Mouse (Mus musculus) heart, adult 11 months (tissue): ENCODE results near the gene Hoxd4.
A peak's percentile ranks its signal among the peaks of the same experiment; 100 is the strongest.

Experiments used
- DNase-seq: peaks from one replicate; pipeline ENCODE4 v3.0.0; 2022

Hoxd4 gene

DNA sequence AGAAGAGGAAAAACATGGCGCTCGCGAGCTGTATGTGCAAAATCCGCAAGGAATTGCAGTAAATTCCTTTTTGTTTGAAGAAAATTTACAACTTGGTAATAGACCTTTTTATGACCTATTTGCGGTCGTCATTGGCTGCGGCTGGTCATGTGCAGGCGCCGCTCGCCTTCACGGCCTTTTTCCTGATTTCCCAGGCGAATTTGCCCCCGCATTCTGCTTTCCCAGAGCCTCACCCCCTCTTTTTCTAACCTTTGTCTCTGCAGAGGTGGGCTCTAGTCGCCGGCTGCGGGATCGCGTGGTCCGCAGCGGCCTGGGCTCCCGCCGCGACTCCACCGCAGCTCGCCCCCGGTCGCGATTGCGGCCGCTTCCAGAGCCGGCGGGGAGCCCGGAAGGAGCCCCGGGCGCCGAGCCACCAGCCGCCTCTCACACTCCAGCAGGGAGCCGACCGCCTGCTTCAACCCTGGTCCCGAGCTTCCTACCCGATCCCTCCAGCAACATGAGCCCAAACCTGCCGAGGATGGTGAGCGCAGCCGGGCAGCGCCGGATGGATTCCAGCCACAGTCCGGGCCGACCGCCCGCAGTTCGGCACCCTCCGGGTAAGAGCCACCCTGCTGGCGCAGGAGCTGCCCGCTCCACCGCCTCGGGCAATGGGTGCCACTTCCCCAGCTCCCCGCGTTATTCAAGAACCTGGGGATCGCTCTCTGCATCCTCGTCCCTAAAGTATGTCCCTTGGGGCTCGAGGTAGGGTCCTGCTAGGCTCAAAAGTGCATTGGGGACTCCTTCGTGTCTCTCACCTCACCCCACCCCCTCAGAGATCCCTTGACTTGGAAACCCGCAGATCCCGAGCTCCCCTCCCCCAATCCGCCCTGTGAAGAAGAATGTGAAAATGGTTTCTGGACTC is at the start of gene Hoxd4, which contains the start of gene Hoxd3:
Gene Hoxd4, plus strand, starts transcription at position 209 of the 901 bp plus-strand sequence.
Gene Hoxd3, plus strand, starts transcription at position 207 of the 901 bp plus-strand sequence.
- DNase-seq = peak; percentile 95

GRCm38 (mm10) chr2:74663291-74663925 is 48.3 kb upstream of the Hoxd4 start:
- peak; percentile 86 for DNase-seq

- no peak for DNase-seq
These were observed 45.3 kb upstream of the Hoxd4 start for GRCm38 (mm10) chr2:74666411-74666810.

DNA sequence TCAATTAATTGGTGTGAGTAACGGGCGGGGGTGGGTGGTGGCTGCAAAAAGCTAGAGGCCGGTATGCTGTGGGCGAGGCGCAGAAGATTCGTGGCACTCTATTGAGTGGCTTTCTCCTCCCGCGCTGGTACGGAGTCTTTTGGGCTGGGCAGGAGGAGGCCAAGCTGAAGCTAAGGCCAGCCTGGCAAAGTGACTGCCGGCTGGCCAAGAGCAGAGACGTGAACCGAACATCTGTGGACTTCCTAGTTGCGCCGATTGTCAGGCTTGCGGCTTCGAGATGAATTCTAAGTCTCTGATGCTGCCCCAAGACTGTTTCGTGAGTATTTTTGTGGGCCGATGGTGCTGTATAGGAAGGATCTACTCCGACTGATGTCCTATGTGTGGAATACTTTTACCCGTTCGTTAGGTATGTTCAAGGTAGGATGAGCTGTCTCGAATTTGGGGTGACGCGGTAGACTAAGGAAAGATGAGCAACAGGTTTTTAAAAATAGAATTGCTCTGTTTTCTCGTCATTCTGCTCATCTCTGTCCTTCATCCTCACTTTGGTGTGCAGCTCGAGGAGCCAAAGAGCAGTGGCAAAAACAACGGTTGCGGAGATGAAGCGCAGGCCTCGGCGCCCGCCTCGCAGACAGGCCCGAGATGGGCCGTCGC is 44.4 kb upstream of the Hoxd4 start:
- DNase-seq = peak; percentile 79

GRCm38 (mm10) chr2:74667842-74668357 is 43.8 kb upstream of the Hoxd4 start, which contains the start of gene Hoxd13:
Gene Hoxd13, plus strand, starts transcription at chr2:74668310.
- peak; percentile 85 for DNase-seq

DNA sequence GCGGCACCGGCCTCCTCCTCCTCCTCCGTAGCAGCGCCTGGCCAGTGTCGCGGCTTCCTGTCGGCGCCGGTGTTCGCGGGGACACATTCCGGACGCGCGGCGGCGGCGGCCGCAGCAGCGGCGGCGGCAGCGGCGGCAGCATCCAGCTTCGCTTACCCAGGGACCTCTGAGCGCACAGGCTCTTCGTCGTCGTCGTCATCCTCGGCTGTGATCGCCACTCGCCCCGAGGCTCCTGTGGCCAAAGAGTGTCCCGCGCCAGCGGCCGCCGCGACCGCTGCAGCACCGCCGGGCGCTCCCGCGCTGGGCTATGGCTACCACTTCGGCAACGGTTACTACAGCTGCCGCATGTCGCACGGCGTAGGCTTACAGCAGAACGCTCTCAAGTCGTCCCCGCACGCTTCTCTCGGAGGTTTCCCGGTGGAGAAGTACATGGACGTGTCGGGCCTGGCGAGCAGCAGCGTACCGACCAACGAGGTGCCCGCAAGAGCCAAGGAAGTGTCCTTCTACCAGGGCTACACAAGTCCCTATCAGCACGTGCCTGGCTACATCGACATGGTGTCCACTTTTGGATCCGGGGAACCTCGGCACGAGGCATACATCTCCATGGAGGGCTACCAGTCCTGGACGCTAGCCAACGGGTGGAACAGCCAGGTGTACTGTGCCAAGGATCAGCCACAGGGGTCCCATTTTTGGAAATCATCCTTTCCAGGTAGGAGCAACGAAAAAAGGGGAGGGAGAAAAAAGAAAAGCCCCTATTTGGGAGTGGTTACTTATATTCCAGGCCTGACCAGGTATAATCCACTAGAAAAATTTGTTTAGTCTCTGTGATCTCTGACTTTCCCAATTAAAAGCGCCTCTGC is 43.1 kb upstream of the Hoxd4 start:
- DNase-seq = peak; percentile 88

DNA sequence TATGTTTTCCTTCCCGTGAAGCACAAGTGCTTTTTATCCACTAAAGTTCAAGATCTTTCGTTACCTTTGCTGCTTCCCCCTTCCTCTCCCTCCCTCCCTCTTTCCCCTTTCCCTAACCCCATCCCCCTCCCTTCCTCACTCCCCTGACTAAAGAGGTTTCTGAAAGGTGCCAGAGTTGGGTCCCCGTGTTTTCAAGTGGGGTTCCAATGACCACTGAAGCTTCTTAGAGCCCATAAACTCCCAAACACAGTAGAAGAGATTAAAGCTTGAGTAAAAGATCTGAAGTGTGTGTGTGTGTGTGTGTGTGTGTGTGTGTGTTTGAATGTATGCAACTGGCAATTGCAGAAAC is 42.5 kb upstream of the Hoxd4 start:
- no peak for DNase-seq

DNA sequence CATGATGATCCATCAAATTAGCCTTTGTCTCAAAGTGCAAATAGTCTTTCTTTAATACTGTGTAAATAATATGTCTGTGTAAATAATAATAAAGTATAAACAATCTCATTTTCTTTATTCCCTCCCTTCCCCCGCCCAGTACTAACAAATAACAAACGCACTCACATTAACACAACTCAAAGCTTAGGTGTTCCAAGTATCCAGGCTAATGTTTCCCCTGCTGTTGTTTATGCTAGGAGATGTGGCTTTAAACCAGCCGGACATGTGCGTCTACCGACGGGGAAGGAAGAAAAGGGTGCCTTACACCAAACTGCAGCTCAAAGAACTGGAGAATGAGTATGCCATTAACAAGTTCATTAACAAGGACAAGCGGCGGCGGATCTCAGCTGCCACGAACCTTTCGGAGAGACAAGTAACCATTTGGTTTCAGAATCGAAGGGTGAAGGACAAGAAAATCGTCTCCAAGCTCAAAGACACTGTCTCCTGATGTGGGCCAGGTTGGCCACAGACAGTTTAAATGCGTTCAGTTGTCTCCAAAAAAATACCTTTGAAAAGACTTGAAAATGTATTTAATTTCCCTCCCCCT is 42.0 kb upstream of the Hoxd4 start:
- DNase-seq = peak; percentile 81

- no peak for DNase-seq
These were observed 41.0 kb upstream of the Hoxd4 start for GRCm38 (mm10) chr2:74670632-74671188.

- no peak for DNase-seq
These were observed 39.9 kb upstream of the Hoxd4 start for GRCm38 (mm10) chr2:74671847-74672246.

GRCm38 (mm10) chr2:74672481-74673362 is 39.0 kb upstream of the Hoxd4 start:
- peak; percentile 91 for DNase-seq

DNA sequence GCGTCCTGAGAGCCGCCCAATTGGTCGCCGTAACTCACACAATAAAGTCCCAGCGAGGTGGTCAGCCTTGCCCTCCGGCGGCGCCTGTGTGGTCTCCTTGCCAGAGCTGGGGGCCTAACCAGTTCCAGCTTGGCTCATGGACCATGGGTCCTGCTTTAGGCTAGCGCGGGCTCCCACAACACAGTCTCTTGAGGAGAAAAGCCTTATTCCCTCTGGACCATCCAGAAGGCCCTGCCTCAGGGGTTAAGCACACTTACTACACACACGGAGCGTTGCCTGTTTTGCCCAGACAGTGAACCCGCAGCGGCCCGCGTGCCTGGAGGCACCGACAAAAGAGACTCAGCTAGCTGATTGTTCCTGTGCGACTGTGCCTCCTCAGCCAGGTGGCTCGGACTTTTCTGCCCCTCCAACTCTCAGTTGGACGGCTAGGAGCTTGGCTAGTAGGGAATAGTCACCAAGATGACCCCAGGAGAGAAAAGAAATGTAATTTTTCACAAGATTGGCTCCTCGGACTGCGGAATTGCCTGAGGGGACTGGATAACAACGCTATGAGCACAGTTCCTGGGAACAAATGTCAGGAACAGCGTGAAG is 37.8 kb upstream of the Hoxd4 start:
- peak; percentile 80 for DNase-seq

DNA sequence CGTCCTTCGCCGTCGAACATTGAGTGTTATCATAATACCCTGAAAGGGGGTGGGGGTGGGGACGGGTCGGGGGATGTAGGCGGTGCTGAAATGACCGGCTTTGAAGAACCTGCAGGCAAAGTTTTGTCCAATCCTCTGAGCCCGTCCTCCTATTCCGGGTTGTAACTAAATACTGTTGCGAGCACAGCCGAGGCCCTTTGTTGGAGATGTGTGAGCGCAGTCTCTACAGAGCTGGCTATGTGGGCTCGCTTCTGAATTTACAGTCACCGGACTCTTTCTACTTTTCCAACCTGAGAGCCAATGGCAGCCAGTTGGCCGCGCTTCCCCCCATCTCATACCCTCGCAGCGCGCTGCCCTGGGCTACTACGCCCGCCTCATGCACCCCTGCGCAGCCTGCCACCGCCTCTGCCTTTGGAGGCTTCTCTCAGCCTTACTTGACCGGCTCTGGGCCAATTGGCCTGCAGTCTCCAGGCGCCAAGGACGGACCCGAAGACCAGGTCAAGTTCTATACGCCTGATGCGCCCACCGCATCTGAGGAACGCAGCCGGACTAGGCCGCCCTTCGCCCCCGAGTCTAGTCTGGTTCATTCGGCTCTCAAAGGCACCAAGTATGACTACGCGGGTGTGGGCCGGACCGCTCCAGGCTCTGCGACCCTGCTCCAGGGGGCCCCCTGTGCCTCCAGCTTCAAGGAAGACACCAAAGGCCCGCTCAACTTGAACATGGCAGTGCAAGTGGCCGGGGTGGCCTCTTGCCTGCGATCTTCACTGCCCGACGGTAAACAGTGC is 36.7 kb upstream of the Hoxd4 start, which contains the start of gene Hoxd12:
Gene Hoxd12, plus strand, starts transcription at position 133 of the 785 bp plus-strand sequence.
- DNase-seq = peak; percentile 83

DNA sequence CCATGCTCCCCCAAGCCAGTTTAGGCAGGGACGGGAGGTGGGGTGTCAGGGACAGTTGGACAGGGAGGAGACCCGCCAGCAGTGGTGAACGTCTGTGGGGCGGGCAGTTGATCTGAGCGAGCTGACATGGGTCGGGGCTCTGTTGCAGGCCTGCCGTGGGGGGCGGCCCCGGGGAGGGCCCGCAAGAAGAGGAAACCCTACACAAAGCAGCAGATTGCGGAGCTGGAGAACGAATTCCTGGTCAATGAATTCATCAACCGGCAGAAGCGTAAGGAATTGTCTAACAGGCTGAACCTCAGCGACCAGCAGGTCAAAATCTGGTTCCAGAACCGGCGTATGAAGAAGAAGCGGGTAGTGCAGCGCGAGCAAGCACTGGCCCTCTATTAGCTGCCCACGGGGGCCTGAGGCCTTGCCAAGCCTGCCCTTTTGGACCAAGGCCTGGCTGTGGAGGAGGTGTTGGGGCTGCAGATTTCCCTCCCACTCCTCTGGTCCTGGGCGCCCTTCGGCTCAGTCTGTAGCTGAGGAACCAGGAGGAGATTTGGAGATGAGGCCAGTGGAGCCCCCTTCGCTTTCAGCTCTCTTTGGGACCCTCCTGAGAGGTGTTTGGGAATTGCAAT is 36.0 kb upstream of the Hoxd4 start:
- DNase-seq = peak; percentile 78

GRCm38 (mm10) chr2:74676376-74677052 is 35.2 kb upstream of the Hoxd4 start:
- peak; percentile 74 for DNase-seq

- DNase-seq = peak; percentile 65
These were observed 34.6 kb upstream of the Hoxd4 start for GRCm38 (mm10) chr2:74677106-74677505.

- peak; percentile 52 for DNase-seq
These were observed 32.7 kb upstream of the Hoxd4 start, which contains the start of gene Hoxd11 for GRCm38 (mm10) chr2:74678891-74679595. Gene Hoxd11, plus strand, starts transcription at chr2:74679557.
